Mouse (Mus musculus): ENCODE results near the gene Phtf2. TPM values are rescaled to one million over a fixed set of nuclear protein-coding genes. Genes with fewer than 3 reads are reported as not detected.

Gene Phtf2
- 16.4 TPM for polyA plus RNA-seq (2014; fragmentation: Illumina TruSeq; extraction: RNeasy Lipid Tissue Mini Kit (QIAGEN cat#74804); ENCODE audit: low read depth, low replicate concordance)

DNA sequence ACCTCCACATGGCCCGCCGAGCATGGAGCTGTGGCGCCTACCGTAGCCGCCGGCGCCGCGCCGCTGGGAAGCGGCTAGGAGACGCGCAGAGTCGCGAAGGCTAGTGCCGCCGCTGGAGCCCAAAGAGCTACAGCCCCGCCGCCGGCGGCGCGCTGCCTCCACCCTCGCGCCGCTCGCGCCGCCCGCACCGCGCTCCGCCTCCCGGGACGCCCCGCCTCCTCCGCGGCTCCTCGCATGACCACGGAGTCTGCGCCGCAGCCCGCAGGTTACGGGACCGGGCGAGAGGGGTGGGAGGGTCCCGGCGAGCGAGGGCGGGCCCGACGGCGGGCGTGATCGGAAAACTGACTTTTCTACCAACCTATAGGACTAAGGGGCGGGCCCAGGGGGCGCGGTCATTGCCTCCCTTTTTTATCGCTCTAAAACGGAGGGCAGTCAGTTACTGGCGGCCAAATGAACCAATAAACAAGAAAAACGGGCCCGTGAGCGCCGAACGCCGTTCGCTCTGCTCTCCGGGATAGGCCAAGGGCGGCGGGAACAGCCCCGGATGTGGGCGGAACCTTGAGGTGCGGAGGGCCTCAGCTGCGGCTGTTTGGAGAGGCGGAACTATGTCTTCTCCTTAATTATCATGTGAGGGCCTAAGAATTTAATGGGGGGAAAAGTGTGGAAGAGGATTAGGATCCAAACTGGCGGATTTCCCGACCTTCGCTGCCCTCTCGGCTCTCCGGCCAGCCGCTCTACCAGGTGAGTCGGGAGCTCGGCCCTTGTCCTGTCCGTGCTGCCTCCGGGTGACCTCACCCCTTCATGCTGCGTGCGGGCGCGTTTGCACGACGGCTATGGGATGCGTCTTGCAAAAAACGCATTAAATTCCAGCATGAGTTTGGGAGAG lies at the start of gene Phtf2, which contains the start of gene Tmem60:
Gene Phtf2, minus strand, starts transcription at position 210 of the 886 bp plus-strand sequence.
Gene Tmem60, plus strand, starts transcription at position 277 of the 886 bp plus-strand sequence.

Other genes starting within 250 kb of the Phtf2 start
- 159 TPM for gene Tmem60, start 67 bp upstream of the Phtf2 start, polyA plus RNA-seq (2014; fragmentation: Illumina TruSeq; extraction: RNeasy Lipid Tissue Mini Kit (QIAGEN cat#74804); ENCODE audit: low read depth, low replicate concordance)
- gene Rsbn1l, start 74.3 kb upstream of the Phtf2 start, polyA plus RNA-seq (2014; fragmentation: Illumina TruSeq; extraction: RNeasy Lipid Tissue Mini Kit (QIAGEN cat#74804); ENCODE audit: low read depth, low replicate concordance), result 16.2 TPM
- gene Ptpn12, start 173.8 kb upstream of the Phtf2 start, polyA plus RNA-seq (2014; fragmentation: Illumina TruSeq; extraction: RNeasy Lipid Tissue Mini Kit (QIAGEN cat#74804); ENCODE audit: low read depth, low replicate concordance), result 27.5 TPM

Data from testis, adult 10 weeks (tissue).